Mouse (Mus musculus): ENCODE results near the gene Vmp1.

DNA sequence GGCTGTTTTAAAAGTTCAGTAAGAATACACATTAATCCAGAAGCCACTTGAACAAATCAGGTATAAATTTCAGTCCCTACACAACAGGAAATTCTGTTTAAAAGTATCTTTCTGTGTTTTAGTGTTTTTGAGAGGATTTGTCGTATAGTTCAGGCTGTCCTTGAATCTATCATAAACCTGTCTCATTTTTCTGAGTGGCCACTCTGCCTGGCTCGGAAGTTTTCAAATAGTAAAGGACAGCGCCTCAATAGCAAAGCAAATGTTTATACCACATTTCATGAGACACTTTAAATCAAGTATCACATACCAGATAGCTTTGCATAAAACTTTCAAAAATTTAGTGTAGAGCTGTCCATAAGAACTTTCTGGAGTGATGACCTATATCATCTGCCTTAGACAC, 34.7 kb upstream of the Vmp1 start:
- TF ChIP-seq POLR2A (IDR thresholded peaks at IDR 0.05; ENCODE audit: insufficient read depth, low read length) (no peak), CTCF (IDR thresholded peaks at IDR 0.05; ENCODE audit: low read depth, low read length) (no peak)

All from ES-Bruce4 (cell line).